Mouse (Mus musculus) lung, postnatal 4 days (tissue): ENCODE results near the gene Olfr298.

Source experiments
- DNase-seq, 2 experiments: peaks; one replicate each; pipeline ENCODE4 v3.0.0; 2021

The Olfr298 gene

DNA sequence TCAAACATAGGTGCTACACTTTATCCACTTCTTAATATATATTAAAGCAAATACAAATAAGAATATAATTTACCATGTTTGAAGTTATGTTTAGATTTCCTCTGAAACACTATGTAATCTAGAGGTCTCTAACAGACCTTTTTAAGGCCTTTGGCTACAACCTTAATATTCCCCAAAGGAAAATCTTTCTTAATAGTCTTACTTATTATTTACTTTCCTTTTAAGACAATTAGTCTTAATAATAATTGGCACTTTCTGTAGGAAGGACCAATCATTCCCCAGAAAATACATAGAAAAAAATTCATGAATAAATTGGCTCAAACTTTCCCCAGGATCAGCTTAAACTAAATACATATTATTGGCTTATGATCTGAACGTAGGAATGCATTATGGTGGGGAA is at the start of gene Olfr298:
Gene Olfr298, minus strand, starts transcription at position 101 of the 400 bp plus-strand sequence.
- DNase-seq: no peak

DNA sequence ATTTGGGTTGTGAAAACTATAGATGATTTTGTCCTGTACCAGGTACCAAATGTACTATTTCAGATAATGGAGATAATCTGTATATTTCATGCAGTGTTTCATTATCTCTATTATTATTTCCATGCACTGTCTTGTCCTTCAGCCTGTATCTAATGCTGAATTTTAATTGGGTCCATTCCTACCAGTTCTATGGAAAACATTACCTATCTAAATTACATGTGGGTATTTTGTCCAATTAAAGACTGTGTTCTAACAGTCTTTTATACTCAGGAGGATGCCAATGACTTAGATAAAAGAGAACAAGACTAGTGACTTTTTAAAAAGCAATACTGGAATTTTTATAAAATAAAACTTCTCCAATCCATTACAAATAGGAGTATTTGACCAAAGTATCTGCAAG is 27.4 kb upstream of the Olfr298 start, which contains the start of gene Olfr297:
Gene Olfr297, plus strand, starts transcription at position 301 of the 400 bp plus-strand sequence.
- no peak for DNase-seq

DNA sequence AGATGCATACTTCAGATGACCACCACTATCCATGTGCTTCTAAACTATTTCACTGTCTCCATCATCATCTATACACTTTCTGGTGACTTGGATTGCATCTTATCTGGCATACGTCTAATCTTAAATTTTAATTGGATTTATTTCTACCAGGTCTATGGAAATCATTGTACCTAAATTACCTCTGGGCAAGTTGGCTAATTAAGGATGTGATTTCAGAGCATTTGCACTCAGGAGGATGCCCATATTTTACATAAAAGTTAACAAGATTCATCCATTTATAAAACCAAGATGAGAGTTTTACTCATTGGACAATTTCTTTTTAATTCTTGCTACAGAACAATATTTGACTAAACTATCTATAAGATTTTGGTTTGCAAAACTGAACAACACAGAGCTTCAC is 32.7 kb downstream of the Olfr298 start, which contains the start of gene Olfr299:
Gene Olfr299, plus strand, starts transcription at position 301 of the 400 bp plus-strand sequence.
- no peak for DNase-seq
